Mouse (Mus musculus) heart, embryonic 10.5 days (tissue): ENCODE results near the gene H13. TPM values are rescaled to one million over a fixed set of nuclear protein-coding genes. Genes with fewer than 3 reads are reported as not detected.

Source experiments
- DNase-seq: peaks from one replicate; pipeline ENCODE4 v3.0.0-alpha.2; 2017; ENCODE audit warnings: low spot score
- H3K27ac ChIP-seq: fragments of 300-500 bp; sonication (generic); 2 replicates; pipeline ENCODE4 v1.5.1; 2016; ENCODE audit warnings: mild to moderate bottlenecking
- H3K27me3 ChIP-seq: fragments of 300-500 bp; sonication (generic); 2 replicates; pipeline ENCODE4 v1.6.1; 2016; ENCODE audit warnings: mild to moderate bottlenecking; ENCODE audit not compliant: poor library complexity, insufficient read depth, severe bottlenecking
- H3K36me3 ChIP-seq: fragments of 300-500 bp; sonication (generic); 2 replicates; pipeline ENCODE4 v1.6.1; 2016; ENCODE audit warnings: mild to moderate bottlenecking, moderate library complexity
- H3K4me1 ChIP-seq: fragments of 300-500 bp; sonication (generic); 2 replicates; pipeline ENCODE4 v1.6.1; 2016; ENCODE audit warnings: mild to moderate bottlenecking
- H3K4me3 ChIP-seq: fragments of 300-500 bp; sonication (generic); 2 replicates; pipeline ENCODE4 v1.5.1; 2016; ENCODE audit warnings: mild to moderate bottlenecking, moderate library complexity
- H3K9me3 ChIP-seq: fragments of 300-500 bp; sonication (generic); 2 replicates; pipeline ENCODE4 v1.6.1; 2016; ENCODE audit warnings: mild to moderate bottlenecking, moderate library complexity
- WGBS: fragments of 180-500 bp; shearing (Covaris S2); methylation state at CpG from one replicate; pipeline ENCODE4 v1.1.7; 2016; 5-methylcytosine and 5-hydroxymethylcytosine counted together
- polyA plus RNA-seq: library from polyadenylated mRNA; unstranded; fragments of >200 nt; fragmentation: Nextera tagmentation; extraction: Ambion mirVana; gene quantifications from 2 replicates; pipeline ENCODE4 v1.2.1, GENCODE M21; 2016

Gene H13
- polyA plus RNA-seq, 1 experiment from 2014 or later = 103 TPM

DNA sequence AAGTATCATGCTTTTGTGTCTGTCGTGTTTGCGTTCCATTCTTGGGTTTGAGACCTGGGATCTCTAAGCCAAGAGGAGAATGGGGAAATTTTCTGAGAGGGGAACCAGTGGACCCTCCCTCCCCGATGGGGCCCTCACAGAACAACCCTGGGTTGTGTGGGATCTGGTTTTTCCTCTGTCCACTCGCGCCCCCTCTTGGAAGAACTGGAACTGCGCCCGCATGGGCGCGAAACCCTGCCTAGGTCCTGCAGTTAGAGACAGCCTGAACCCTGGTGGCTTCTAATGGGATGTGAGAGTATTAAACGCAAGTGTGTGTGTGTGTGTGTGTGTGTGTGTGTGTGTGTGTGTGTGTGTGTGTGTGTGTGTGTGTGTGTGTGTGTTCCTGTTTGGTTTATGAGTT is 73.2 kb downstream of the H13 start:
- DNase-seq = peak; percentile 87
- H3K4me1 ChIP-seq = peaks cover 58% of the 10 kb centered on the region
- H3K27me3 ChIP-seq = no peaks in the 10 kb centered on the region
- H3K4me3 ChIP-seq = no peak overlapping the region
- H3K9me3 ChIP-seq = no peaks in the 10 kb centered on the region
- peaks cover 8% of the 10 kb centered on the region for H3K36me3 ChIP-seq
- H3K27ac ChIP-seq = peak overlapping the region; percentile 87
- 23% methylated on average over 10 of the region's 10 CpGs for WGBS

DNA sequence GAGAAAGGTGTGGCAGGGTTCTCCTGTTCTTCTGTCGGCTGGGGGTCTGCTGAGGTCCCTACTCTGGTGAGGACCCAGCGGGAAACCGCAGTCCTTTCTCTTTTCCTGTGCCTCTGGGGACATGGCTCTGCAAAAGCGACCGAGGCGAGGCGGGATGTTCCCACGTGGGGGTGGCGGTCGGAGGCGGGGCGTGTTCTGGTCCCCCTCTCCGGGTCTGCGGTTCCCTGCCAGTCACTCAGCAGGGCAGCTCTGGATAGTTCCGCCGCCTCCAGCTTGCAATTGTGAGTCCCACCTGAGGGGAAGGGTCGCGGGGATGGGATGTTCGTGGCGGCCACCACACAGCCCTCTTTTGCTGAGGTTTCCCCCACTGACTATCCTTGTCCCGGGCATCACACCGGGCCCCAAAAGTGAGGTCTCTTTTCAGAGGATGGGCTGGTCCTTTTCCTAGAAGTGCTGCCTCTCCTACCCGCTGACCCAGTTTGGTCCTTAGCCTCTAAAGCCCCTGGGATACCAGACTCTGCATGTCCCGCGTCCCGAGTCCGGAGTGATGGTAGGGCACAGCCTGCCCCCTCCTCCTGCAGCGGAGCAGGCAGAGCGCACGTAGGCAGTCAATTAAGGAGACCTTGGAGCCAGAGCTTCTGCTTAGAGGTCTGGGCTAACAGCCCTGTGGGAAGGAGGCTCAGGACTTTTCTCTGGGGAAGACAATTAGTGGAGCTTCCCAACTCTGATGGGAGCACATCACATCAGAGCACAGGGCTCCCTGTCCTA is 84.9 kb downstream of the H13 start, which contains the start of gene Cox4i2:
Gene Cox4i2, plus strand, starts transcription at position 230 of the 768 bp plus-strand sequence.
- H3K36me3 ChIP-seq = no peaks in the 10 kb centered on the region
- DNase-seq = no peak
- no peaks in the 10 kb centered on the region for H3K9me3 ChIP-seq
- peak within 1 kb of the TSS; percentile 85 for H3K27ac ChIP-seq
- peak within 1 kb of the TSS; percentile 56 for H3K4me3 ChIP-seq
- peaks cover 33% of the 10 kb centered on the region for H3K4me1 ChIP-seq
- H3K27me3 ChIP-seq = peaks cover 34% of the 10 kb centered on the region
- 4% methylated on average over 30 of the region's 30 CpGs for WGBS

DNA sequence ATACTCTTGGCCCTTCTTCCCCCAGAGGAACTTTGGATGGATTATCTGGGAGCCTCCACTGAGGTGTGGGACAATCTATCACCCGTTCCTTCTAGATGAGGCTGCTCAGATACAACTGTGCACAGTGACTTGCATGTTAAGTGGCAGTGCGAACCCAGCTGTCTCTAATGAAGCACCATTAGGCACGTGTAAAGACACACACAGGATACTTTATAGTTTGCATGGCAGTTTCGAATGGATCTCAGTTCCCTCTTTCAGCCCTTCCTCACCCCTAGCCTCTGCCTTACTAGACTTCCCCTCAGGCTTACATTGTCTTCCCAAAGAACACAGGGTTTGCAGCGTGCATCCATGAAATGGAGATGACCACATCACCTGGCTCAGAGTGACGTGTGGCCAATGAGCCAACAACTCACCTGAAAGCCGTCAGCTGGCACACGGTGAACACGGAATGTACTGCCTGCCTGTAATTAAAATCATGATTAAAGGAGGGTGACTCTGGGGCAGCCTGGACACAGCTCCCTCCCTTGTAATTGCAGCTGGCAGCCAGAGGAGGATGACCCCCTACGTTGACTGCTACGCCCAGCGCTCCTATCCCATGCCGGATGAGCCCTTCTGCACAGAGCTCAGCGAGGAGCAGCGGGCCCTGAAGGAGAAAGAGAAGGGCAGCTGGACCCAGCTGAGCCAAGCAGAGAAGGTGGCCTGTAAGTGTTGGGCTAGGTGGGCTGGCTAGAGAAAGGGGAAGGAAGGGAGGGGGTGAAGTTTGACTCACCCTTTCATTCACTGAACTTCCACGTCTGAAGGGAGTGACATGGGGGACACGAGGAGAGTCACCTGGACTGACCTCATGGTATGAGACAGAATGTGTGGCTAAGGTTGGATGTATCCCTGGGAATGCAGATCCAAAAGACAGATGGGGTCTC is 87.5 kb downstream of the H13 start:
- H3K27ac ChIP-seq = no peak overlapping the region
- H3K4me3 ChIP-seq = no peak overlapping the region
- 71% methylated on average over 17 of the region's 17 CpGs for WGBS
- no peaks in the 10 kb centered on the region for H3K9me3 ChIP-seq
- H3K27me3 ChIP-seq = peaks cover 34% of the 10 kb centered on the region
- H3K36me3 ChIP-seq = no peaks in the 10 kb centered on the region
- no peak for DNase-seq
- H3K4me1 ChIP-seq = peaks cover 29% of the 10 kb centered on the region

DNA sequence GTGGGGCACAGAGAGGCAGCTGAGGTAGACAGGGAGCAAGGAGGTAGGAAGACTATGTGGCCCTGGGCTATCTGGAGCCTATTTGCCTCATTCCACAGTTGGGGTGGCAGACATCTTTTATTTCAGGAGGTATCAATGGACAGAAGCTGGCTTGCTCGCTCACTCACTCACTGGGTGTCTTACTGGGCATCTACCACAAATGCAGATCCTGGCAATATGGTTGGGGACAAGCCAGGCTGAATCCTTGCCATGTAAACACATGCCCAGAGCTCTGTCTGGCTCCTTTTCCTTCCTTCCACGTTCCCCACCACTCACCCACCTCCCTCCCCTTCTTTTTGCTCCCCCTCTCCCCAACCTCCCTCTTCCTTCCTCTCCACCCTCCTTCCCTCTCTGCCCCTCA is 88.2 kb downstream of the H13 start:
- peaks cover 34% of the 10 kb centered on the region for H3K27me3 ChIP-seq
- peaks cover 29% of the 10 kb centered on the region for H3K4me1 ChIP-seq
- no peaks in the 10 kb centered on the region for H3K36me3 ChIP-seq
- DNase-seq = no peak
- no peak overlapping the region for H3K4me3 ChIP-seq
- no peak overlapping the region for H3K27ac ChIP-seq
- WGBS = 68% methylated on average over 2 of the region's 2 CpGs
- H3K9me3 ChIP-seq = no peaks in the 10 kb centered on the region

Other genes starting within 250 kb of the H13 start
- gene Defb23, start 204.8 kb upstream of the H13 start, polyA plus RNA-seq = not detected in 2 replicates
- gene Defb20, start 192.4 kb upstream of the H13 start, polyA plus RNA-seq = not detected in 2 replicates
- gene Defb22, start 179.3 kb upstream of the H13 start, polyA plus RNA-seq = not detected in 2 replicates
- not detected in 2 replicates for gene Defb26, start 157.8 kb upstream of the H13 start, polyA plus RNA-seq
- gene Defb28, start 151.2 kb upstream of the H13 start, polyA plus RNA-seq = not detected in 2 replicates
- gene Defb29, start 129.4 kb upstream of the H13 start, polyA plus RNA-seq = not detected in 2 replicates
- not detected in 2 replicates for gene Gm17416, start 100.1 kb upstream of the H13 start, polyA plus RNA-seq
- not detected in 2 replicates for gene Defb21, start 96.7 kb upstream of the H13 start, polyA plus RNA-seq
- gene Defb19, start 89.1 kb upstream of the H13 start, polyA plus RNA-seq = 0.40 and 0.58 TPM in 2 replicates
- gene Defb45, start 70.1 kb upstream of the H13 start, polyA plus RNA-seq = not detected in 2 replicates
- gene Defb36, start 65.1 kb upstream of the H13 start, polyA plus RNA-seq = not detected in 2 replicates
- 0.67 TPM in 1 of 2 replicates, not detected in the other for gene Defb25, start 46.4 kb upstream of the H13 start, polyA plus RNA-seq
- gene Rem1, start 42.5 kb upstream of the H13 start, polyA plus RNA-seq = 4.9 and 5.1 TPM in 2 replicates
- 28.0 and 33.2 TPM in 2 replicates for gene Mcts2, start 17.6 kb downstream of the H13 start, polyA plus RNA-seq
- gene Id1, start 66.8 kb downstream of the H13 start, polyA plus RNA-seq = 92.5 and 124 TPM in 2 replicates
- 18.8 and 21.1 TPM in 2 replicates for gene Cox4i2, start 84.7 kb downstream of the H13 start, polyA plus RNA-seq
- gene Bcl2l1, start 162.3 kb downstream of the H13 start, polyA plus RNA-seq = 72.8 and 76.2 TPM in 2 replicates
- gene Tpx2, start 178.5 kb downstream of the H13 start, polyA plus RNA-seq = 74.7 and 97.0 TPM in 2 replicates
- gene Mylk2, start 241.9 kb downstream of the H13 start, polyA plus RNA-seq = 0.05 and 0.07 TPM in 2 replicates